Mouse (Mus musculus) heart, embryonic 12.5 days (tissue): ENCODE data around the gene Col8a2. TPM values are rescaled to one million over a fixed set of nuclear protein-coding genes. Genes with fewer than 3 reads are reported as not detected.

Experiments
- ATAC-seq: fragments of 200-750 bp; cut with Nextera tagmentation; 2 replicates; pipeline ENCODE4 v1.8.0; 2017; ENCODE audit warnings: moderate TSS enrichment, moderate library complexity; ENCODE audit not compliant: insufficient number of reproducible peaks, low FRiP score
- H3K27ac ChIP-seq: fragments of 300-500 bp; sonication (generic); 2 replicates; pipeline ENCODE4 v1.5.1; 2016; ENCODE audit warnings: mild to moderate bottlenecking, moderate library complexity; ENCODE audit not compliant: poor library complexity, severe bottlenecking
- H3K27me3 ChIP-seq: fragments of 300-500 bp; sonication (generic); replicated peaks from 2 replicates; pipeline ENCODE4 v1.6.1; 2016; ENCODE audit warnings: mild to moderate bottlenecking, moderate library complexity
- H3K36me3 ChIP-seq: fragments of 300-500 bp; sonication (generic); 2 replicates; pipeline ENCODE4 v1.6.1; 2016; ENCODE audit warnings: mild to moderate bottlenecking, moderate library complexity
- H3K4me1 ChIP-seq: fragments of 300-500 bp; sonication (generic); replicated peaks from 2 replicates; pipeline ENCODE4 v1.6.1; 2016; ENCODE audit warnings: mild to moderate bottlenecking
- H3K4me2 ChIP-seq: fragments of 300-500 bp; sonication (generic); 2 replicates; pipeline ENCODE4 v1.6.1; 2016; ENCODE audit warnings: mild to moderate bottlenecking, moderate library complexity
- H3K4me3 ChIP-seq: fragments of 300-500 bp; sonication (generic); 2 replicates; pipeline ENCODE4 v1.5.1; 2016; ENCODE audit warnings: mild to moderate bottlenecking
- H3K9ac ChIP-seq: fragments of 300-500 bp; sonication (generic); 2 replicates; pipeline ENCODE4 v1.6.1; 2016; ENCODE audit warnings: mild to moderate bottlenecking, moderate library complexity
- H3K9me3 ChIP-seq: fragments of 300-500 bp; sonication (generic); replicated peaks from 2 replicates; pipeline ENCODE4 v1.6.1; 2016; ENCODE audit warnings: mild to moderate bottlenecking, moderate library complexity
- WGBS: fragments of 180-500 bp; shearing (Covaris S2); methylation state at CpG from one replicate; pipeline ENCODE4 v1.1.7; 2016; 5-methylcytosine and 5-hydroxymethylcytosine counted together
- polyA plus RNA-seq: library from polyadenylated mRNA; unstranded; fragments of >200 nt; fragmentation: Nextera tagmentation; extraction: Ambion mirVana; gene quantifications from 2 replicates; pipeline ENCODE4 v1.2.1, GENCODE M21; 2016

Col8a2 gene
- polyA plus RNA-seq, 1 experiment from 2014 or later, result 4.9 TPM

- ATAC-seq, result peak; percentile 86
Observed at GRCm38 (mm10) chr4:126321111-126321853, 34.7 kb downstream of the Col8a2 start, which contains the start of gene Adprhl2. Adprhl2 (minus strand) TSS chr4:126321703.

DNA sequence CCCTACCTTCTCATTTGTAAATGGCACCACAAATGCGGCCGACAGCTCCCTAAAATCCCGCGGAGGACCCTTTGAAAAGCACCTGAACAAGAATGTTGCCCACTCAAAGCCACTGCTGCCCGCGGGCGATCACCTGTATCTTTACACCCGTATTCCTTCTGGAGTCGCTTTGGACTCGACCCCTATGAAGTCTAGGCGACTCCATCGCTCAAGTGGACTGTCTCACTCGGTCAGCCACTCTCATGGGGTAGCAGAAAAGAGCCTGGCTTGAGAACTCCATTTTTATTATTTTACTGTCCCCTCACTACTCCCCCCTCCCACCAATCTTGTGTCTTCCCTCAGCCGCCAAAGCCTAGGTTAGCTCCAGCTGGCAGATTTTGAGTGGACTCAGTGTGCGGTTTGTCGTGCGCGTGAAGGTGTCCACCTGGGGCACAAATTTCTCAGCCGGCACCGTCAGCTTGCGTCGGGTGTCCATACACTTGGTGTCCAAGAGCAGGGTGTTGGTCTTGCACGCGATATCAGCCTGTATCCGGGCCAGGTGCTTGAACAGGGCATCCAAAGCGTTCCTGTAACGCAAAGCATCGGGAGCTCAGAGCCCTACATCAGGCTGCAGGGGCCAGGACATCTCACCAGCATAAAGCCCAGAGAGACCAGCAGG lies 35.4 kb downstream of the Col8a2 start:
- peak overlapping the region; percentile 96 for H3K4me2 ChIP-seq
- H3K9ac ChIP-seq, result 0 out of 2 replicates have a peak overlapping the region, but pooled peaks have one; percentile 39
- no peak for ATAC-seq
- peaks cover 20% of the 10 kb centered on the region for H3K36me3 ChIP-seq
- WGBS, result 51% methylated on average over 28 of the region's 28 CpGs
- no peak overlapping the region for H3K27ac ChIP-seq
- no peaks in the 10 kb centered on the region for H3K9me3 ChIP-seq
- peak overlapping the region; percentile 82 for H3K4me3 ChIP-seq
- H3K4me1 ChIP-seq, result peaks cover 27% of the 10 kb centered on the region
- H3K27me3 ChIP-seq, result peaks cover 42% of the 10 kb centered on the region

More at GRCm38 (mm10) chr4:126321111-126321853, 34.7 kb downstream of the Col8a2 start, which contains the start of gene Adprhl2:
- peak within 1 kb of the TSS; percentile 96 for H3K4me2 ChIP-seq
- peaks cover 41% of the 10 kb centered on the region for H3K27me3 ChIP-seq
- peak within 1 kb of the TSS; percentile 82 for H3K4me3 ChIP-seq
- H3K4me1 ChIP-seq, result peaks cover 31% of the 10 kb centered on the region
- peaks cover 27% of the 10 kb centered on the region for H3K36me3 ChIP-seq
- H3K9ac ChIP-seq, result peak within 1 kb of the TSS; percentile 86
- under 1% methylated on average over 79 of the region's 80 CpGs for WGBS
- H3K27ac ChIP-seq, result peak within 1 kb of the TSS; percentile 72
- no peaks in the 10 kb centered on the region for H3K9me3 ChIP-seq

DNA sequence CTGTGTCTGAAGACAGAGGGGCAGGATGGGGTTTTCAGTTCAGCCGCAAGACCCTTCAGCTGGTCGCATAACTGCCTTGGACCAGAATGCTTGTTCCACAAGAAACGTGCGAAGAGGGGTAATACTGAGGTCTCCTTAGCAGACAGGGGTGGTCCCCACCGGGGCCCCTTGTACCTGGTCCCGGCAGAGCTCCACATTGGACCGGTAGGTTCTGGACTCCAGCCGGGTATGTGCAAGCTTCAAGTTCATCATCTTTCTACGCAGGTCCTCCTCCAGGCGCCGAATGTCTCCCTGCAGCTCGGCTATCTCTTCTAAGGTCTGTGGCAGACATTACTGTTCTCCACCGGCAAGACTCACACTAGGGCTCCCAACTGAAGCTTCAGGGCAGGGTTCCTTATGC lies 36.1 kb downstream of the Col8a2 start:
- Histone ChIP-seq H3K4me3 (no peak overlapping the region), H3K36me3 (peaks cover 13% of the 10 kb centered on the region), H3K4me1 (peaks cover 27% of the 10 kb centered on the region), H3K9ac (no peak overlapping the region), H3K4me2 (no peak overlapping the region), H3K27ac (no peak overlapping the region), H3K9me3 (no peaks in the 10 kb centered on the region), H3K27me3 (peaks cover 42% of the 10 kb centered on the region)
- WGBS, result 92% methylated on average over 13 of the region's 13 CpGs
- no peak for ATAC-seq

DNA sequence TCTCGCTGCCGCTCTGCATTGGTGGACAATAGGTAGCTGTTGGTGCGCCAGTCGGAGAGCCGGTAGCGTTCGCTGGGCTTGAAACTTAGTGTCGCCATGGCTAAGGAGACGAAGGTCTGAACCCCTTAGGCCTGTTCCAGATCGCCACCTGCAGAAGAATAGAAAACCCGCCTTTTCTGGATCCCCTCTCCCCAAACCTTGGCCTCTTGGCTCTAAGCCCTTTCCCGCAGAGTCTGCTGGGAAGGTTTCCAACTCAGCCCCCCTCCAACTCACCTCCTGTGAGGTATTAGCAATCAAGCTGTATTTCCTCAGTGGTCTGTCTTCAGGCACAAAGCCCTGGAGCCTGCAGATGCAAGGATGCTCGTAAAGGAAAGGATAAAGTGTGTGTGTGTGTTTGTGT lies 38.3 kb downstream of the Col8a2 start:
- Histone ChIP-seq H3K4me3 (no peak overlapping the region), H3K27ac (no peak overlapping the region), H3K27me3 (peaks cover 42% of the 10 kb centered on the region), H3K36me3 (no peaks in the 10 kb centered on the region), H3K9me3 (no peaks in the 10 kb centered on the region), H3K4me1 (peaks cover 25% of the 10 kb centered on the region), H3K9ac (no peak overlapping the region), H3K4me2 (peak overlapping the region; percentile 53)
- no peak for ATAC-seq
- WGBS, result 29% methylated on average over 13 of the region's 13 CpGs

DNA sequence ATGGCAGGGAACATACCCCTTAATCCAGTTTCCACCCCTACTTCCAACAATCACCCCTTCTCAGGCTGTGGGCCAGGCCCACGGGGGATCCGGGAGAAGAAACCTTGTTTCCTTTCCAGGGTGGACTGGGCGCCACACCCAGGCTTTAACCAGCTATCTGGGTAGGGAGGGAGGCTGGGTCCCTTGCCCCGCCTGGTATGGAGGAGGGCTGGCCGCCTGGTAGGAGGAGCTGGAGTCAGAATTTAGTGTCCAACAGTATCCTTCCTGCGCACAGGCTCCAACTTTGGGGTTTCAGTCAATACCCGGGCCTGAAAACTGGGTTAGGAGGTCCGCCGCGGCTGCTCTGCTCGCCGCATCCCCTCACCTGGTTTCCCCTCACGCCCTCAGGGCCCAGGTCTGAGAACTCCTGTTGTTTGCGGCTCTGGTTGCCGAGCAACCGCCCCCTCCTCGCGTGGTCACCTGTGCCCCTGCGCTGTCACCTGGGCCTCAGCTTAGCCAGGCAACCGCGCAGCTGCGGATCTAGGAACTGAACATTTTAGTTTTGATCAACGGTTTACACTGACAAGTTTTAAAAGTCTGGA lies 38.8 kb downstream of the Col8a2 start, which contains the start of gene Tekt2:
Gene Tekt2, minus strand, starts transcription at position 408 of the 581 bp plus-strand sequence.
- 13% methylated on average over 22 of the region's 23 CpGs for WGBS
- Histone ChIP-seq H3K27me3 (peaks cover 42% of the 10 kb centered on the region), H3K9ac (0 out of 2 replicates have a peak within 1 kb of the TSS, but pooled peaks have one; percentile 14), H3K36me3 (no peaks in the 10 kb centered on the region), H3K27ac (no peak within 1 kb of the TSS), H3K4me2 (peak within 1 kb of the TSS; percentile 53), H3K4me3 (peak within 1 kb of the TSS; percentile 23), H3K9me3 (no peaks in the 10 kb centered on the region), H3K4me1 (peaks cover 21% of the 10 kb centered on the region)
- ATAC-seq, result no peak

DNA sequence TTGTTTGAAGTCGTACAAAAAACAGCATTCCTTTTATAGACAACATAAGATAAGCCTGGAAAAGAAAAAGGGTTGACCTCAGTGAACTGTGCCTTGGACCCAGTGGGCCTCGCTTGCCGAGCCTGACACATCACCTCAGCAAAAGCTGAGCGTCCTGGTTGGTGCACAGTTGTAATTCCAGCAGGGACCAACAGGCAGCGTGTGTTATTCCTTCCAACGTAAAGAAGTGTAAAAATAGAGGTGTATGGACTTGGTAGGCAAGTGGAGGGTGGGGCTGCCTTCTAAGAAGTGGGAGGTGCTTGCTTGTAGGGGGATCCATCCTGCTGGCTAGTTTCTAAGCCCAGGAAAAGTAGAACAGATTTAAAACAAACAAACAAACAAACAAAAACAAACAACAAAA lies 39.4 kb downstream of the Col8a2 start:
- Histone ChIP-seq H3K9ac (no peak overlapping the region), H3K4me1 (peaks cover 15% of the 10 kb centered on the region), H3K36me3 (no peaks in the 10 kb centered on the region), H3K4me3 (no peak overlapping the region), H3K9me3 (no peaks in the 10 kb centered on the region), H3K4me2 (no peak overlapping the region), H3K27me3 (peaks cover 42% of the 10 kb centered on the region), H3K27ac (no peak overlapping the region)
- no peak for ATAC-seq
- WGBS, result 19% methylated on average over 6 of the region's 6 CpGs

GRCm38 (mm10) chr4:126330295-126330694 lies 43.7 kb downstream of the Col8a2 start:
- Histone ChIP-seq H3K9me3 (no peaks in the 10 kb centered on the region), H3K36me3 (0 out of 2 replicates have a peak, but pooled peaks cover 4% of the 10 kb centered on the region), H3K27me3 (peaks cover 9% of the 10 kb centered on the region), H3K27ac (no peak overlapping the region), H3K4me3 (no peak overlapping the region), H3K4me2 (no peak overlapping the region), H3K4me1 (peaks cover 4% of the 10 kb centered on the region), H3K9ac (no peak overlapping the region)
- ATAC-seq, result no peak
- 81% methylated on average over 4 of the region's 4 CpGs for WGBS

DNA sequence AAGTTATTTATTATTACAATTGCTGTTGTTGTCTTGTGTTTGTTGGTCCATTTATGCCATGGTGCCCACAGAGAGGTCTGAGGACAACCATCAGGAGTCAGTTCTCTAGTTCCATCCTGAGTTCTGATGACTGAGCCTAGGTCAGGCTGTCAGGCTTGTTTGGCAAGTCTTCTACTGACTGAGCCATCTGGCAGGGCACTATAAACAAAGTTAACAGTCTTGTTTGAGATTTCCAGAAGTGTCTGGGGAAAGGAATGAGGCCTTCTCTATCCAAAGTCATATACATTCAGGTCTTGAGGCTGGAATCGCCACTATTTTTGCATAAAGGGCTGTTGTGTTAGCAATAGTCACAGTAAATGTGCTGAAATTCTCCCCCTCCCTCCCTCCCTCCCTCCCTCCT lies 45.2 kb downstream of the Col8a2 start:
- WGBS, result 75% methylated on average over 1 of the region's 1 CpGs
- peaks cover 8% of the 10 kb centered on the region; the same call in 1 of the 2 replicates for H3K4me1 ChIP-seq
- H3K4me3 ChIP-seq, result no peak overlapping the region
- no peak overlapping the region for H3K27ac ChIP-seq
- H3K36me3 ChIP-seq, result 0 out of 2 replicates have a peak, but pooled peaks cover 4% of the 10 kb centered on the region
- H3K9me3 ChIP-seq, result no peaks in the 10 kb centered on the region
- no peak for ATAC-seq
- no peak overlapping the region for H3K4me2 ChIP-seq
- H3K9ac ChIP-seq, result no peak overlapping the region
- no peaks in the 10 kb centered on the region for H3K27me3 ChIP-seq

GRCm38 (mm10) chr4:126332358-126332757 lies 45.8 kb downstream of the Col8a2 start:
- H3K36me3 ChIP-seq, result 0 out of 2 replicates have a peak, but pooled peaks cover 4% of the 10 kb centered on the region
- no peak overlapping the region for H3K9ac ChIP-seq
- no peaks in the 10 kb centered on the region for H3K9me3 ChIP-seq
- WGBS, result 43% methylated on average over 3 of the region's 3 CpGs
- H3K4me2 ChIP-seq, result no peak overlapping the region
- H3K4me3 ChIP-seq, result no peak overlapping the region
- ATAC-seq, result no peak
- H3K27ac ChIP-seq, result no peak overlapping the region
- peaks cover 13% of the 10 kb centered on the region; the same call in 1 of the 2 replicates for H3K4me1 ChIP-seq
- no peaks in the 10 kb centered on the region for H3K27me3 ChIP-seq

DNA sequence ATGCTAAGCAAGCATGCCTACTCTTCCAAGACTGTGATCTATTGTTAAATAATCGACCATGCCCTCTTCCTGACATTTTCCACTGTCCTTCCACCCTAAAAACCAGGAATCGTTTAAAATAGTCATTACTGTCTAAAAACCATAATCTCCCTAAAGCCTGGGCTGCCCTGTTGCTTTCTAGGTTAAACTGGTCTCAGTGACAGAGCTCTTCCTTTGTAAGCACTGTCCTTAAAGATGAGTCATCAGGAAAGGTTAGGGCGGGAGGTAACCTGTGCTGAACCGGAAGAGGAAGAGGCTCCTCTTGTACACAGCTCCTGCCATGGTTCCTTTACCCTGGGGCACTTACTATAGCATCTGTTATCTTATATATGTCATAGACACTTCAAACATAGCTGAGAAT lies 52.9 kb downstream of the Col8a2 start:
- 53% methylated on average over 4 of the region's 4 CpGs for WGBS
- no peak overlapping the region for H3K9ac ChIP-seq
- ATAC-seq, result no peak

GRCm38 (mm10) chr4:126343451-126343850 lies 56.9 kb downstream of the Col8a2 start:
- Histone ChIP-seq H3K4me2 (no peak overlapping the region), H3K4me3 (no peak overlapping the region), H3K27ac (no peak overlapping the region), H3K9me3 (no peaks in the 10 kb centered on the region), H3K9ac (no peak overlapping the region), H3K4me1 (no peaks in the 10 kb centered on the region), H3K36me3 (peaks cover 27% of the 10 kb centered on the region), H3K27me3 (no peaks in the 10 kb centered on the region)
- no peak for ATAC-seq
- WGBS, result 72% methylated on average over 4 of the region's 4 CpGs

More for the DNA sequence above, 52.9 kb downstream of the Col8a2 start:
- Histone ChIP-seq H3K27me3 (no peaks in the 10 kb centered on the region), H3K9me3 (no peaks in the 10 kb centered on the region), H3K4me3 (no peak overlapping the region), H3K4me1 (peaks cover 13% of the 10 kb centered on the region; the same call in 1 of the 2 replicates), H3K27ac (no peak overlapping the region), H3K4me2 (no peak overlapping the region), H3K36me3 (peaks cover 7% of the 10 kb centered on the region; the same call in 1 of the 2 replicates)
